Mouse (Mus musculus) right cerebral cortex, adult 2 months (tissue): ENCODE results near the gene Nrxn2.

Source experiments
- DNase-seq, 2 experiments: peaks; one replicate each; pipeline ENCODE4 v3.0.0; 2021 to 2022; ENCODE audit warnings: low spot score in 2 of 2

Nrxn2 gene

DNA sequence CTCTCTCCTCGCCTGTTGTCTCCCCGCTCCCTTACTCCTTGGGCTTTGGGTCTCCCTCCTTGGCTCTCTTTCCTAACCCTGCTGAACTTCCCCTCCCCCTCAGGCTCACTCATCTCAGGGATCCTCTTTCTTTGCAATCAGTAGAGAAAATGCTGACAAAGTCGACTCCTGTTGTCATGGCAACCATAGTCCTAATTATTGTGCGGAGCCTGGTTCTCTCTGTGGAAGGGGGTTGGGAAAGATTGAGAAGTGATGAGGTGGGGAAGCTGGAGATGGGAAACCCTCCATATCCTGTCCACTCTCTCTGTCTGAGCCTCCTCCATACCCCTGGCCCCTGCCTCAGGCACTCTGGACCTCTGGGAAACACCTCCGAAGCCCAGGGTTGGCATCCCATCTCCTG lies 100.1 kb downstream of the Nrxn2 start:
- DNase-seq = no peak

- DNase-seq = no peak
These were observed 101.0 kb downstream of the Nrxn2 start for GRCm38 (mm10) chr19:6519483-6519882.

GRCm38 (mm10) chr19:6521630-6522029 lies 103.1 kb downstream of the Nrxn2 start:
- no peak for DNase-seq

GRCm38 (mm10) chr19:6522289-6522688 lies 103.8 kb downstream of the Nrxn2 start:
- DNase-seq = peak in 1 of 2 experiments; percentile 57

DNA sequence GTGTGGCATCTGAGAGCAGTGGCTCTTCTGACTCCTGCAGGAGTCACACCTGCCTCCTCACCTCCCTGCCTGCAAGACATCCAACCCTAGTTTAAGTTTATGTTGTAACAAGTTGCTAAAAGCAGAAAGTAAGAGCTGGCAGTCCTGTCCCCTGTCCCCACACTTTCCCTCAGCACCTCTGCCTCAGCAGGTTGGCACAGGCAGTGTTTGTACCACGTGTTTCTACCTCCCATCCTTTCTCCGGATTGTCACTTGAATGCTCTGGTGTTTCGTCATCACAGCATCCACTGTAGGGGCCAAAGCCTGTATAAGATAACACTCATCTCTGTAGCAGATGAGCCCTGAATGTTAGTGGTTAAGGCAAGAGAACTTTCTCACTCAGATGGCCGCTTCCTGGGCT lies 106.5 kb downstream of the Nrxn2 start:
- no peak for DNase-seq

DNA sequence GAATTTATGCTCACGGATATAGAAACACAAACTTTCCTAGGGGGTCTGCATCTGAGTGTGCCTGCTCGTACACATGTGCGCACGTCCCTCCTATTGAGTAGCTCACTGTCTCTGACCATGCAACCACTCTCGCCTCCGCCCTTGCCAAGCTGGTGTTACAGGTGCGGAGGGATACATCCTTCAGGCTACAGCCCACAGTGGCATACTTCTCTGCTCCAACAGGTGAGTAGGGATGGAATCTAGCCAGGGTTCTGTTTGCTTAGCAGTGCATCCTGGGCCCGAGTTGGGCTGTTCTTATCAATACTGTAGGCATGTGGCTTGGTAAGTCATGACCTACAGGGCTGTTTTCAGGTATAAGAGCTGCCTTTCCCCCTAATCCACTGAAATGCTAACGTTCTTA lies 107.5 kb downstream of the Nrxn2 start:
- no peak for DNase-seq

DNA sequence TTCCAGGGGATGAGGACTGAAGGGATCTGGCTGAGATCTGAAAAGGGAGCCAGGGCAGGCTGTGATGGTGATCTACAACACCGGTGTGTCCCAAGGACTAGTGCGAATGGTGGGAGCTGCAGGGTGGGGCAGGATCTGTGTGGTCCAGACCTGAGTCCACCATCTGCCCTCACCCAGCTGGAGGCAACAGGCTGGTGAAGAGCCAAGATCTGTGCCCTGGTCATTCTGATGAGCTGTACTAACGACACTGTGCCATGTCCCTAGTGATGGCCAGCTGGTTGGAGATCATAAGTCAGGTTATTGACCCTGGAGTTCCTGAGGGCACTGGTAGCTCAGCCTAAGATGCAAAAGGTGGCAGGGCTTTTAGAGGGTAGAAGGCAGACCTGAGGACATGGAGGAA lies 108.9 kb downstream of the Nrxn2 start:
- no peak for DNase-seq

GRCm38 (mm10) chr19:6527839-6528531 lies 109.5 kb downstream of the Nrxn2 start:
- DNase-seq = no peak

DNA sequence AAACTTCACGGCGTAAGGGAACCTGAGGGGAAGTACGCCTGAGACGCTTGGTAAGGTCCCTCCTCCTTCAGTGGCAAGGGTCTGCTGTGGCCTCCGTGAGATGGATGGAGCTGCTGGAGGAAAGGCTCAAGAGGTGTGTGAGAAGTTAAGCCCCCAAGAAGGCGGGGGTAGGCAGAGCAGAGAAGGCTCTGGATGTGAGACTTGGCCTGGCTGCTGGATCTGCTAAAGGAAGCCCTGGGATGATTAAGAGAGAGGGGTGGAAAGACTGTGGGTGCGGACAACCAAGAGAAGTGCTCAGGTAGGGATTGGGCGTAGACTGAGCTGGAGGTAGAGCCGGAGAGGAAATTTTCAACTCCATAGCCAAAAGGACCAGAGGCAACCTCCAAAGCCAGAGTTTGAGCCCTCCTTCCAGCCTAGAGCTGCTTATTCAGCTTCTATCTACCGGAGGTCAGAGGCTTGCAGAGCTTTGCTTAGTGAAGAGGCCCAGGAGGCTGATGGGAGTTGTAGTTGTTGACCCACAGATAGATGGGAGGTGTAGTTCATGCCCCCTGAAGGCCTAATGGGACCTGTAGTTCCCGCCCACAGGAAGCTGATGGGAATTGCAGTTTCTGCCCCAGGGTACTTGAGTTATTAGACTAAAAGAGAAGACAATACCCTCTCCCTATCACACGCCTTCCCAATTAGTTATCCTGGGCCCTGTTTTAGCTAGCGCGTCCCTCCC lies 110.9 kb downstream of the Nrxn2 start:
- DNase-seq = no peak

GRCm38 (mm10) chr19:6530359-6530758 lies 111.8 kb downstream of the Nrxn2 start:
- DNase-seq = no peak

DNA sequence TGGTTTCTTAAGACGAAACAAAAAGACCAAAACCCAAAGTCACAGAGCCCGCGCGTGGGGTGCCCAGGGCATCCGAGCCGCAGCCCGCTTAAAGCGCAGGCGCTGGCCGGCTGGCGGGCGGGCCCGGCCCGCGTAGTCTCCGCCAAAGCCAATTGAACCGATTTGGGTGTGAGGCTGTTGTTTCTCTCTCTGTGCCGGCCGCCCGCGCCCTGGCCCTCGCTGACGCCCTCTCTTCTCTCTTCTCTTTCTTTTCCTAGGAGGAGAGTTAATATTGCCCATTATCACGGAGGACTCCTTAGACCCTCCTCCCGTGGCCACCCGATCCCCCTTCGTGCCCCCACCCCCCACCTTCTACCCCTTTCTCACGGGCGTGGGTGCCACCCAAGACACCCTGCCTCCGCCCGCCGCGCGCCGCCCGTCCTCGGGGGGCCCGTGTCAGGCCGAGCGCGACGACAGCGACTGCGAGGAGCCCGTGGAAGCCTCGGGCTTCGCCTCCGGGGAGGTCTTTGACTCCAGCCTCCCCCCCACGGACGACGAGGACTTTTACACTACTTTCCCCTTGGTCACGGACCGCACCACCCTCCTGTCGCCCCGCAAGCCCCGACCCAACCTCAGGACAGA lies 112.6 kb downstream of the Nrxn2 start:
- DNase-seq = no peak

DNA sequence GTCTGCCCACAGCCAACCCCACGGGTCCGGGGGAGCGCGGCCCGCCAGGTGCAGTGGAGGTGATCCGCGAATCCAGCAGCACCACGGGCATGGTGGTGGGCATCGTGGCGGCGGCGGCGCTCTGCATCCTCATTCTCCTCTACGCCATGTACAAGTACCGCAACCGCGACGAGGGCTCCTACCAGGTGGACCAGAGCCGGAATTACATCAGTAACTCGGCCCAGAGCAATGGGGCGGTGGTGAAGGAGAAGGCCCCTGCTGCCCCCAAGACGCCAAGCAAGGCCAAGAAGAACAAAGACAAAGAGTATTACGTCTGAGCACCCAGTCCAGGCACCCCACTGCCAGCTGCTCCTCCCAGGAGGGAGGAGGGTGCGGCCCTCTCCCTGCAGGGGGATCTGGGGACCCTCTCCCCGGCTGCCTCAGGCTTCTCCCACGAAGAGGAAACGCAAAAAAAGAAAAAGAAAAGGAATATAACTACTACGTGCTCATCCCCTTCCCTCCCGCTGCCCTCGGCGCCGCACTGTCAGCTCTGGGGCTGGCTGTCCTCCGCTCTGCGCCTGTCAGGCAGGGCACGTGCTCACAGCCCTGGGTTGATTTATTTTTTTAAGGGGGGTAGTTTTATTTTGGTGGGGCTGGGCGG lies 113.4 kb downstream of the Nrxn2 start:
- no peak for DNase-seq

DNA sequence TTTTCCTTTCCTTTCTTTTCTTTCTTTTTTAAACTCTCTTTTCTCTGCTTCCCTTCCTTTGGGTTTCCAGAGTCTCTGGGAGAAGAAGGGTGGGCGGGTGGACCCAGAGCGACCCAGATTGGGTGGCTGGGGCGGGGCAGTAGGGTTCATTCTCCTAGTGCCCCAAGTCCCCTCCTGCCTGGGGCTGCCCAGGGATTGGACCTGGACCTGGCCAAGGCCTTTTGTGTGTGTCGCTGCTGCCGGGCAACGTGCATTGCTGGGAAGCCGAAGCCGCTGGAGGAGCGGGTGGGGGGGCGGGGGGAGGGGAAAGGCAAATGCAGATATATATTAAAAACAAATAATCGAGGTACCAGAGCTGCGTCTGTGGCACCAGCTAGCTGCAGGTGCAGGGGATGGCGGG lies 114.1 kb downstream of the Nrxn2 start:
- no peak for DNase-seq

- DNase-seq = no peak
These were observed 115.0 kb downstream of the Nrxn2 start for GRCm38 (mm10) chr19:6533290-6534117.

GRCm38 (mm10) chr19:6534118-6534415 lies 115.5 kb downstream of the Nrxn2 start:
- no peak for DNase-seq

DNA sequence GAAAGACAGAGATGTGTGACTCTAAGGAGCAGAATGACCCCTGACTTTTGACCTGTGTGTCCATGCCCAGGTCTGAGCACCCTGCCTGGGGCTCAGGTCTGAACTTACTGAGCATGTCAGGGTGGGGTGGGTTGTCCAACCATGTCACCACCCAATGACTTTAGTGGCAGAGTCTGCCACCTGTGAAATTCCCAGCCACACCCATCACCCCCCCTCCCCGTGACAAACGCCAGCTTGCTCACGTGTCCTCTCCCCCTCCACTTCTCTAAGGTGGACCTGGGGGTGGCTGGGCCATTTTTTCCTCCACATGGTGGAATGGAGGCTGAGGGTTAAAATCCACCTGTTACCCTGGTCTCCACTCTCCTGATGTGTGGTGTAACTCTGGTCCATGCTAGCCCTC lies 117.7 kb downstream of the Nrxn2 start:
- no peak for DNase-seq

DNA sequence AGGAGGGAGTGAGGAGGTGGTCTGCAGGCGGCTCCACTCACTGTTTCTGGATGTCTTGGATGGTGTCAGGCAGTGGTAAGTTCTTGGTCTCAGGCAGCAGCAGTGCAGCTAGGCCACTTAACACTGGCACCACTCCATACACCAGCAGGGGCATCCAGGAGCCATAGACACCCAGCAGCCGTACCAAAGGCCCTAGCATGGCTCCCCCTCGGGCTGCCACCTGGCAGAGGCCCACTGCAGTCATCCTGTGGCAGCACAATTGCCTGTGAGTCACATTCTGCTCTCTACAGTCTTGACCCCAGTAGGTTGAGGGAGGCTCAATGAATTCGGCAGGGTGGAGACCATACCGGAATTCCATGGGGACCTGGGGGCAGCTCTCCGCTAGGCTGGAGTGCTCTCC lies 118.2 kb downstream of the Nrxn2 start:
- no peak for DNase-seq

DNA sequence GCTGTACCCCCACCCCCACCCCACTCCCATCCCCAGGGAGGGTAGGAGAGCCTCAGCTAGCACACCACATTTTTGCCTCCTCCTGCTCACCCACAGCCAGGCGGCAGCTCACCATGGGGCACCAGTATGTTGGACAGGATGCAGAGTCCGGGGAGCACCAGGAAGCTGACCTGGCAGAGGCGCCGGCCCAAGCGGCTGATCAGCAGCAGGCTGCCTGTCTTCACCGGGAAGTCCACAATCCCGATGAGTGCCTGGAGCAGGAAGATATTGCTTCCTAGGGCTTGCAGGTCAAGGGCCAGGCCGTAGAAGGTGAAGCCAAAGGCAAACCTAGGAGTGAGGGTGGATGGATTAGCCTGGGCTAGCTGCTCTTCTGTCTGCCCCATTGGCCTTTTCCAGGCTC lies 119.0 kb downstream of the Nrxn2 start:
- DNase-seq = no peak

GRCm38 (mm10) chr19:6538546-6538945 lies 120.0 kb downstream of the Nrxn2 start:
- DNase-seq = no peak

DNA sequence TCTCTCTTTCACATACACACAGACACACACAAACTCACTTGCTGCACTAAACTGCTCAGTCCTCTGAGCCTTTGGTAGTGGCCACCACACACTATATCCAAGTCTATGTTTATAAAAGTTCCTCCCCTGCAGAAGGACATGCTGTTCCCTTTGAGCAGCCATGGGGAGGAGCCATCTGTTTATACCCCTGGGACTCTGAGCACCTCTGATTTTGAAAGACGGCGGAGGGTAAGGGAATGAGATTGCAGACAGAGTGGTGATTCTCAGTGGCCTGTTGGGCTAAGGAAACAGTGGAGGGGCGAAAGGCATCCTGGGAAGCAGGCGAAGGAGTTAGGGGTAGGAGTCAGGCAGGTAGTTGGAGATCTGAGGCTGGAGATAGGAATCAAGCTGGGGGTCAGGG lies 121.1 kb downstream of the Nrxn2 start:
- no peak for DNase-seq

GRCm38 (mm10) chr19:6540191-6540590 lies 121.7 kb downstream of the Nrxn2 start:
- DNase-seq = no peak

DNA sequence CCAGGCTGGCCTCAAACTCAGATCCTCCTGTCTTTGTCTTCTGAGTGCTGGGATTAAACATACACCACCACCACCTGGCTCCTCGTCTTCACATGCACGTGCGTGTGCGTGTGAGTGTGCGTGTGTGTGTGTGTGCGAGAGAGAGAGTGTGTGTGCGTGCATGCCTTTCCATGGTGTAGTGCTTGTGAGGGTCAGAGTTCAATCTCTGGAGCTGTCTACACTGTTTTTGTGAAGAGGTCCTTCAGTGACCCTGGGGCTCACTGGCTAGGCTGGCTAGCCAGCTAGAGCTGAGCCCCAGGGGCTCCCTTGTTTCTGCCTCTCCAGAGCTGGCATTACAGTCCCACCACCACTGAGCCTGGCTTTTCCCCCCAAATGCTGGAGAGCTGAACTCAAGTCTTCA lies 123.0 kb downstream of the Nrxn2 start:
- no peak for DNase-seq
